Mouse (Mus musculus) midbrain, embryonic 14.5 days (tissue): ENCODE data around the gene Olfr283. TPM values are rescaled to one million over a fixed set of nuclear protein-coding genes. Genes with fewer than 3 reads are reported as not detected.
"Not testable (repeated sequence)": the region's sequence is repeated elsewhere in the genome, so short reads cannot be mapped to it uniquely, and the experiment has no call there.

Experiments used
- ATAC-seq: fragments of 200-750 bp; cut with Nextera tagmentation; 2 replicates; pipeline ENCODE4 v1.8.0; 2017; ENCODE audit warnings: moderate number of reproducible peaks, moderate library complexity; ENCODE audit not compliant: low FRiP score, low TSS enrichment
- DNase-seq: peaks from one replicate; pipeline ENCODE4 v3.0.0-alpha.2; 2015
- H3K27ac ChIP-seq: fragments of 300-500 bp; sonication (generic); replicated peaks from 2 replicates; pipeline ENCODE4 v1.5.1; 2014; ENCODE audit warnings: mild to moderate bottlenecking, low read depth, low read length, moderate library complexity
- H3K27me3 ChIP-seq: fragments of 300-500 bp; sonication (generic); 2 replicates; pipeline ENCODE4 v1.6.1; 2014; ENCODE audit warnings: low read length, control low read depth, mixed read lengths; ENCODE audit not compliant: control insufficient read depth, insufficient read depth
- H3K36me3 ChIP-seq: fragments of 300-500 bp; sonication (generic); 2 replicates; pipeline ENCODE4 v1.6.1; 2014; ENCODE audit warnings: low read length, control low read depth; ENCODE audit not compliant: control insufficient read depth, insufficient read depth
- H3K4me1 ChIP-seq: fragments of 300-500 bp; sonication (generic); 2 replicates; pipeline ENCODE4 v1.6.1; 2014; ENCODE audit warnings: mild to moderate bottlenecking, antibody characterized with exemption, low read length, control low read depth; ENCODE audit not compliant: control insufficient read depth, insufficient read depth
- H3K4me2 ChIP-seq: fragments of 300-500 bp; sonication (generic); 2 replicates; pipeline ENCODE4 v1.6.1; 2014; ENCODE audit warnings: mild to moderate bottlenecking, low read length, moderate library complexity
- H3K4me3 ChIP-seq: fragments of 300-500 bp; sonication (generic); replicated peaks from 2 replicates; pipeline ENCODE4 v1.5.1; 2014; ENCODE audit warnings: low read depth, low read length
- H3K9ac ChIP-seq: fragments of 300-500 bp; sonication (generic); replicated peaks from 2 replicates; pipeline ENCODE4 v1.6.1; 2014; ENCODE audit warnings: mild to moderate bottlenecking, low read length, moderate library complexity
- H3K9me3 ChIP-seq: fragments of 300-500 bp; sonication (generic); 2 replicates; pipeline ENCODE4 v1.6.1; 2016; ENCODE audit warnings: low read length, control low read depth, mixed read lengths; ENCODE audit not compliant: control insufficient read depth
- whole genome bisulfite sequencing: fragments of 180-500 bp; shearing (Covaris S2); extraction: QIAGEN DNeasy Blood & Tissue Kit; methylation state at CpG from one replicate; pipeline ENCODE4 v1.1.7; 2014; 5-methylcytosine and 5-hydroxymethylcytosine counted together
- polyA plus RNA-seq: library from polyadenylated mRNA; unstranded; fragments of >200 nt; fragmentation: Nextera tagmentation; extraction: Ambion mirVana; gene quantifications from 2 replicates; pipeline ENCODE4 v1.2.1, GENCODE M21; 2014

The Olfr283 gene
- not detected in 2 replicates for polyA plus RNA-seq

- Histone ChIP-seq H3K9ac (no peak within 1 kb of the TSS), H3K4me1 (no peaks in the 10 kb centered on the region), H3K4me3 (no peak within 1 kb of the TSS), H3K4me2 (no peak within 1 kb of the TSS), H3K27ac (no peak within 1 kb of the TSS), H3K9me3 (no peaks in the 10 kb centered on the region), H3K36me3 (no peaks in the 10 kb centered on the region), H3K27me3 (no peaks in the 10 kb centered on the region)
- 87% methylated on average over 6 of the region's 6 CpGs for WGBS
- no peak for ATAC-seq
- no peak for DNase-seq
Observed at GRCm38 (mm10) chr15:98380846-98381245, at the start of gene Olfr283. Olfr283 (minus strand) TSS chr15:98380946.

GRCm38 (mm10) chr15:98425188-98425587 is 44.4 kb upstream of the Olfr283 start:
- Histone ChIP-seq H3K4me2 (no peak overlapping the region), H3K27me3 (no peaks in the 10 kb centered on the region), H3K4me3 (no peak overlapping the region), H3K27ac (no peak overlapping the region), H3K36me3 (no peaks in the 10 kb centered on the region), H3K4me1 (no peaks in the 10 kb centered on the region), H3K9ac (no peak overlapping the region), H3K9me3 (no peaks in the 10 kb centered on the region)
- no peak for DNase-seq
- WGBS: 89% methylated on average over 7 of the region's 7 CpGs
- no peak for ATAC-seq

GRCm38 (mm10) chr15:98424753-98425152 is 44.0 kb upstream of the Olfr283 start:
- Histone ChIP-seq H3K9me3 (no peaks in the 10 kb centered on the region), H3K4me2 (no peak overlapping the region), H3K27ac (no peak overlapping the region), H3K4me1 (no peaks in the 10 kb centered on the region), H3K27me3 (no peaks in the 10 kb centered on the region), H3K4me3 (no peak overlapping the region), H3K36me3 (no peaks in the 10 kb centered on the region), H3K9ac (no peak overlapping the region)
- ATAC-seq (no peak), DNase-seq (no peak)
- WGBS: 72% methylated on average over 6 of the region's 6 CpGs

DNA sequence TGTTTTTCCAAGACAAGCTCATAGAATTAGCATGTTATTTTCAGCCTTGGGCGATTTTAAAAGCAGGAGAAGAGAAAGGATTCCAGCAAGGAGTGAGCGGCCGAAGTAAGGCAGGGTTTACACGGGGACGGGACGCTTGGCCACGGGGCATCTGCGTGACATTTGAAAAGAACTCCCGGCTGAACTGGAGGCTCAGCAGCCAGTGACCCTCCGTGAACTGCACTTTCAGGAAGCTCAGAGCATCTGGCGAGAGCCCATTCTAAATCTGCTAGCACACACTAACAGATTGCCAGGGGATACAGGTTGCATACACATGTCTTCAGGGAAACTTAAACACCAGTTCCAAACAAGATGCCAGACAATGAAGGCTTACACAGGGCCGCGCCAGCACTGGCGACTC is 43.6 kb upstream of the Olfr283 start:
- H3K4me3 ChIP-seq: no peak overlapping the region
- H3K4me1 ChIP-seq: no peaks in the 10 kb centered on the region
- no peaks in the 10 kb centered on the region for H3K27me3 ChIP-seq
- no peak overlapping the region for H3K4me2 ChIP-seq
- 57% methylated on average over 14 of the region's 14 CpGs for WGBS
- H3K27ac ChIP-seq: no peak overlapping the region
- ATAC-seq: no peak
- H3K9me3 ChIP-seq: no peaks in the 10 kb centered on the region
- DNase-seq: peak; percentile 2
- no peak overlapping the region for H3K9ac ChIP-seq
- no peaks in the 10 kb centered on the region for H3K36me3 ChIP-seq

- WGBS: 78% methylated on average over 4 of the region's 4 CpGs
- no peaks in the 10 kb centered on the region for H3K36me3 ChIP-seq
- H3K9me3 ChIP-seq: no peaks in the 10 kb centered on the region
- no peaks in the 10 kb centered on the region for H3K4me1 ChIP-seq
- ATAC-seq: no peak
- no peak for DNase-seq
- no peak overlapping the region for H3K4me2 ChIP-seq
- H3K27ac ChIP-seq: no peak overlapping the region
- no peak overlapping the region for H3K9ac ChIP-seq
- H3K27me3 ChIP-seq: no peaks in the 10 kb centered on the region
- no peak overlapping the region for H3K4me3 ChIP-seq
Observed at GRCm38 (mm10) chr15:98420897-98421296, 40.2 kb upstream of the Olfr283 start.

GRCm38 (mm10) chr15:98418096-98418495 is 37.4 kb upstream of the Olfr283 start:
- H3K4me2 ChIP-seq: no peak overlapping the region
- H3K9me3 ChIP-seq: no peaks in the 10 kb centered on the region
- H3K4me1 ChIP-seq: no peaks in the 10 kb centered on the region
- ATAC-seq (no peak), DNase-seq (no peak)
- H3K27ac ChIP-seq: no peak overlapping the region
- WGBS: 80% methylated on average over 7 of the region's 7 CpGs
- no peaks in the 10 kb centered on the region for H3K27me3 ChIP-seq
- H3K36me3 ChIP-seq: no peaks in the 10 kb centered on the region
- no peak overlapping the region for H3K4me3 ChIP-seq
- no peak overlapping the region for H3K9ac ChIP-seq

GRCm38 (mm10) chr15:98417285-98417684 is 36.5 kb upstream of the Olfr283 start:
- ATAC-seq, H3K4me1 ChIP-seq, H3K27me3 ChIP-seq, H3K4me2 ChIP-seq, H3K27ac ChIP-seq, H3K4me3 ChIP-seq, H3K9me3 ChIP-seq, H3K36me3 ChIP-seq, H3K9ac ChIP-seq: not testable (repeated sequence)
- WGBS: 5% methylated on average over 2 of the region's 3 CpGs
- peak; percentile 27 for DNase-seq

DNA sequence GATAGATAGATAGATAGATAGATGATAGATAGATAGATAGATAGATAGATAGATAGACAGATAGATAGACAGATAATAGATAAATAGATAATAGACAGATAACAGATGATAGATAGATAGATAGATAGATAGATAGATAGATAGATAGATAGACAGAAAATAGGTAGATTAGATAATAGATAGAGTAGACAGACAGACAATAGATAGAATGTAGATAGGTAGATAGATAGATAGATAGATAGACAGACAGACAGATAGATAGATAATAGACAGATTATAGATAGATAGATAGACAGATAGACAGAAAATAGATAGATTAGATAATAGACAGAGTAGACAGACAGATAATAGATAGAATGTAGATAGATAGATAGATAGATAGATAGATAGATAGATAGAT is 36.1 kb upstream of the Olfr283 start:
- not testable (repeated sequence) for H3K9ac ChIP-seq, H3K4me1 ChIP-seq, H3K4me2 ChIP-seq, DNase-seq, H3K9me3 ChIP-seq, H3K36me3 ChIP-seq, ATAC-seq, H3K27me3 ChIP-seq, H3K27ac ChIP-seq, H3K4me3 ChIP-seq

- no peak overlapping the region for H3K4me3 ChIP-seq
- no peaks in the 10 kb centered on the region for H3K27me3 ChIP-seq
- H3K4me2 ChIP-seq: no peak overlapping the region
- no peak overlapping the region for H3K27ac ChIP-seq
- ATAC-seq (no peak), DNase-seq (no peak)
- 84% methylated on average over 4 of the region's 4 CpGs for WGBS
- no peaks in the 10 kb centered on the region for H3K4me1 ChIP-seq
- H3K36me3 ChIP-seq: no peaks in the 10 kb centered on the region
- no peaks in the 10 kb centered on the region for H3K9me3 ChIP-seq
- H3K9ac ChIP-seq: no peak overlapping the region
Observed at GRCm38 (mm10) chr15:98415996-98416395, 35.2 kb upstream of the Olfr283 start.
